Mouse (Mus musculus): Measurements from ENCODE around the gene Sirpb1b. TPM values are rescaled to one million over a fixed set of nuclear protein-coding genes. Genes with fewer than 3 reads are reported as not detected.
"Not testable (repeated sequence)": the region's sequence is repeated elsewhere in the genome, so short reads cannot be mapped to it uniquely, and the experiment has no call there.

Sirpb1b gene
- not detected in 2 replicates for polyA plus RNA-seq (2015; fragmentation: Nextera tagmentation; extraction: Ambion mirVana)

DNA sequence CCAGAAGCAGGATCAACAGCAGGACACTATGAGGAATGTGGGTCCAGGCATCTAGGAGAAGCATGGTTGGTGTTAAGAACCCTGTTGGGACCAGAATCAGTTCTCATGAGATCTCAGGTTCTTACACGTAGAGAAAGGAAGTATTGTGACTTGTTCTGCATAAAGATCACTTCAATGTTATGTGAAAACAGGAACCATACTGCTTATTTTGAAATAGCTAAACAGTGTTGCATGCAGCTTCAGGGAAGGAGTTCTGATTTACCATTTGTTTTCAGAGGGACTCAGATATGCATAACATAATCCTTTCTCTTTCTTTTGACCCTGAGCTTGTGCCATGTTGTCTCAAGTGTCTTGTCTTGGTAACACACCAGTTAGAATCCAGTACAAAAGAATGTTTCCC is at the start of gene Sirpb1b:
Sirpb1b (minus strand) TSS at position 179 of the 400 bp plus-strand sequence.
- not testable (repeated sequence) for H3K4me3 ChIP-seq (replicated peaks); H3K9ac ChIP-seq (replicated peaks); H3K9me3 ChIP-seq (replicated peaks); H3K36me3 ChIP-seq; H3K27me3 ChIP-seq (replicated peaks); H3K4me2 ChIP-seq; H3K4me1 ChIP-seq; ATAC-seq (ENCODE audit: low FRiP score); H3K27ac ChIP-seq (replicated peaks)
- 67% methylated on average over 1 of the region's 1 CpGs for WGBS

- not testable (repeated sequence) for H3K4me1 ChIP-seq; H3K27me3 ChIP-seq (replicated peaks); H3K4me2 ChIP-seq; H3K27ac ChIP-seq (replicated peaks); H3K9ac ChIP-seq (replicated peaks); H3K9me3 ChIP-seq (replicated peaks); H3K36me3 ChIP-seq; H3K4me3 ChIP-seq (replicated peaks); ATAC-seq (ENCODE audit: low FRiP score)
- WGBS: 89% methylated on average over 2 of the region's 2 CpGs
Observed at GRCm38 (mm10) chr3:15590377-15591117, 15.7 kb upstream of the Sirpb1b start.

- not testable (repeated sequence) for H3K27ac ChIP-seq (replicated peaks); H3K9ac ChIP-seq (replicated peaks); H3K4me2 ChIP-seq; H3K4me3 ChIP-seq (replicated peaks); H3K4me1 ChIP-seq; ATAC-seq (ENCODE audit: low FRiP score); H3K9me3 ChIP-seq (replicated peaks); H3K27me3 ChIP-seq (replicated peaks); H3K36me3 ChIP-seq
- WGBS: 86% methylated on average over 1 of the region's 1 CpGs
Observed at GRCm38 (mm10) chr3:15586665-15587064, 11.8 kb upstream of the Sirpb1b start.

GRCm38 (mm10) chr3:15583452-15583851 is 8.6 kb upstream of the Sirpb1b start:
- H3K9me3 ChIP-seq (replicated peaks): 0 out of 2 replicates have a peak, but pooled peaks cover 3% of the 10 kb centered on the region
- 94% methylated on average over 1 of the region's 1 CpGs for WGBS
- no peak; the same call in 1 of the 2 replicates for ATAC-seq (ENCODE audit: low FRiP score)
- no peaks in the 10 kb centered on the region for H3K36me3 ChIP-seq
- no peaks in the 10 kb centered on the region for H3K27me3 ChIP-seq (replicated peaks)
- no peak overlapping the region for H3K9ac ChIP-seq (replicated peaks)
- H3K4me1 ChIP-seq: no peaks in the 10 kb centered on the region
- no peak overlapping the region for H3K4me2 ChIP-seq
- no peak overlapping the region for H3K4me3 ChIP-seq (replicated peaks)
- H3K27ac ChIP-seq (replicated peaks): no peak overlapping the region

GRCm38 (mm10) chr3:15582948-15583347 is 8.1 kb upstream of the Sirpb1b start:
- not testable (repeated sequence) for H3K9me3 ChIP-seq (replicated peaks); H3K4me3 ChIP-seq (replicated peaks); H3K4me2 ChIP-seq; H3K9ac ChIP-seq (replicated peaks); H3K27me3 ChIP-seq (replicated peaks); H3K4me1 ChIP-seq; H3K36me3 ChIP-seq; ATAC-seq (ENCODE audit: low FRiP score); H3K27ac ChIP-seq (replicated peaks)
- 89% methylated on average over 3 of the region's 3 CpGs for WGBS

DNA sequence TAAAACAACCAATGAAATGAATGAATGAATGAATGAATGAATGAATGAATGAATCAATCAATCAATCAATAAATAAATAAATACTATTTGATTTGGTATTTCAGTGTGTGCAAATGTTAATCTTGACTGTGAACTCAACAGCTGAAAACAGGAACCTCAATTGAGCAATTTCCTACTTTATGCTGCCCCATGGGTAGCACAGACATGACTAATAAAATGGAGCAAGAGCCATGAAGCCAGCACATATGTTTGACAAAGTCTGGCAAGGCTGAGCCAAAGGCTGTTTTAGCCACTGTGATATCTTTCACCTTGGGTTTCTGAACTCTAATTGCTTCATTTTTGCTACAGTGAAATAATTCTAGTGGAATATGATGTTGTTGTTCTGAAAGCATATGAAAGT is 1.6 kb upstream of the Sirpb1b start:
- H3K27me3 ChIP-seq (replicated peaks); H3K9me3 ChIP-seq (replicated peaks); ATAC-seq (ENCODE audit: low FRiP score); H3K9ac ChIP-seq (replicated peaks); H3K36me3 ChIP-seq; H3K4me1 ChIP-seq; H3K27ac ChIP-seq (replicated peaks); H3K4me3 ChIP-seq (replicated peaks); H3K4me2 ChIP-seq: not testable (repeated sequence)

DNA sequence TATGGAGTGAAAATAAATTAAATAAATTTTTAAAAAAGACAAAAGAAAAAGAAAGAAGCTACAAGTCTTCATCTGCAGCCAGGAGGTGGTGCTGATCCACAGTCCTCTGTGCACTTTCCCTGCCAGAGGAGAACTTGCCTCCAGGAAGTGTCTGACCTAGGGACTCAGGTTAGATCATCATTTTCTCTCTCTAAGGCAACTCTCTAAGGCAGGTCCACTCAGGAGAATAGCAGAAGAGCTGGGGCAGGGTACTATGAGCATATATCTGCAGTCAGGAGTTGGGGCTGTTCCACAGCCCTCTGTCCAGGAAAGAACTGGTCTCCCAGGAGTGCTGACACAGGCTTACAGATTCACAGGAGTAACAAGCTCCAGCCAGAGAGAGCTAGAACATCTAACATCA is 46.3 kb downstream of the Sirpb1b start:
- ATAC-seq (ENCODE audit: low FRiP score): no peak; the same call in 1 of the 2 replicates
- Histone ChIP-seq H3K4me2 (no peak overlapping the region), H3K4me3 (replicated peaks) (no peak overlapping the region), H3K27ac (replicated peaks) (no peak overlapping the region), H3K27me3 (replicated peaks) (no peaks in the 10 kb centered on the region), H3K9ac (replicated peaks) (no peak overlapping the region), H3K9me3 (replicated peaks) (peaks cover 10% of the 10 kb centered on the region; the same call in 1 of the 2 replicates), H3K36me3 (no peaks in the 10 kb centered on the region), H3K4me1 (no peaks in the 10 kb centered on the region)

DNA sequence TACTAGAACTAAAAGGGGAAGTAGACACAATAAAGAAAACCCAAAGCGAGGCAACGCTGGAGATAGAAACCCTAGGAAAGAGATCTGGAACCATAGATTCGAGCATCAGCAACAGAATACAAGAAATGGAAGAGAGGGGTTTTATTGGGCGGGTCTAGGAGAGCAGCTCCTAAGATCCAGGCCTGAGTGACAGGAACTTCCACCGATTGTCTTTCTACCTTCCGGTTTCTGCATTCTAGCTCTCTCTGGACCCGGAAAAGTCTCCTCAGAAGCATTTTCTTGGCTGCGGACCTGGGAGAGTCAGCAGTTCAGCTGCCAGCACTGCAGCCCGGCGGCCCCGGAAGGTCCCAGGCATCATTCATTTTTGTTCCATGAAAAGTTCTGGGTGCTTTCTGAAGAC is 61.3 kb downstream of the Sirpb1b start:
- H3K27ac ChIP-seq (replicated peaks); H3K4me3 ChIP-seq (replicated peaks); H3K4me1 ChIP-seq; H3K9me3 ChIP-seq (replicated peaks); ATAC-seq (ENCODE audit: low FRiP score); H3K9ac ChIP-seq (replicated peaks); H3K27me3 ChIP-seq (replicated peaks); H3K36me3 ChIP-seq; H3K4me2 ChIP-seq: not testable (repeated sequence)
- 91% methylated on average over 10 of the region's 11 CpGs for WGBS

DNA sequence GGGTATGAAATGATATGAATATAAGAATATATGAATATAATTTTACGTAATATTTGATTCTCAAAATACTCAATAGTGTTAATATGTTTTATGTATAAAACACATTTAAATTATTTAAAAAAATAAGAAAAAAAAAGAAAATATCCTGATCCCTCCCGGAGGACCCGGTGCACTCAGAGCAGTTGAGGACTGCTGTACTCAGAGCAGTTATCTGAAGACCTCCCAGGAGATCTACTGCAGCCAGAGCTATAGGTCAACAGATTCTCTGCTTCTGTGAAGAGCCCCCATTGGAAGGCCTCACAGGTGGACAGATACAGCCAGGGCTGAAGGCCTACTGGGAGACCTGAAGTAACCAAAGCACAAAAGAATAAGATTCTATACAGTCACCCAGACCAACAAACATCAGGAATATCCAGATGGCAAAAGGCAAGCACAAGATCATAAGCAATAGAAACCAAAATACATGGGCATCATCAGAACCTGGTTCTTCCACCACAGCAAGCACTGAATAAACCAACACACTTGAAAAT is 67.0 kb downstream of the Sirpb1b start:
- not testable (repeated sequence) for H3K9ac ChIP-seq (replicated peaks); H3K4me3 ChIP-seq (replicated peaks); H3K27ac ChIP-seq (replicated peaks); ATAC-seq (ENCODE audit: low FRiP score); H3K4me2 ChIP-seq; H3K4me1 ChIP-seq; H3K36me3 ChIP-seq; H3K9me3 ChIP-seq (replicated peaks); H3K27me3 ChIP-seq (replicated peaks)
- 80% methylated on average over 3 of the region's 3 CpGs for WGBS

DNA sequence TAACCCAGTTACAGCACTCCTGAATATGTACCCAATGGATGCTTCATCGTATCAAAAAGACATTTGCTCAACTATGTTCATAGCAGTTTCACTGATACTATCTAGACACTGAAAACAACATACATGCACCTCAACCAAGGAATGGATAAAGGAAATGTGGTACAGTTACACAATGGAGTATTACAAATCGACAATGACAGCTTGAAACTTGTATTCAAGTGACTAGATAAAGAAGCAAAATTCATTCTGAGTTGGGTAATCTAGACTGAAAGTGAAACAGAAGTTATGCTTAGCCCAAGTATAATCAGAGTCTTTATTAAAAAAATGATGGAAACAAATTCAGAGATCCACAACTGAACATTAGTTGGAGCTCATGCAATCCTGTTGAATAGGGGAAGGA is 100.0 kb downstream of the Sirpb1b start:
- WGBS: 74% methylated on average over 2 of the region's 2 CpGs
- H3K36me3 ChIP-seq; ATAC-seq (ENCODE audit: low FRiP score): not testable (repeated sequence)

GRCm38 (mm10) chr3:15470158-15470557 is 104.7 kb downstream of the Sirpb1b start:
- H3K4me1 ChIP-seq; H3K9me3 ChIP-seq (replicated peaks); ATAC-seq (ENCODE audit: low FRiP score); H3K4me2 ChIP-seq; H3K4me3 ChIP-seq (replicated peaks); H3K27ac ChIP-seq (replicated peaks); H3K36me3 ChIP-seq; H3K27me3 ChIP-seq (replicated peaks); H3K9ac ChIP-seq (replicated peaks): not testable (repeated sequence)
- WGBS: 91% methylated on average over 1 of the region's 3 CpGs

More for the DNA sequence above, 100.0 kb downstream of the Sirpb1b start:
- not testable (repeated sequence) for H3K4me3 ChIP-seq (replicated peaks); H3K27ac ChIP-seq (replicated peaks); H3K9me3 ChIP-seq (replicated peaks); H3K27me3 ChIP-seq (replicated peaks); H3K4me1 ChIP-seq; H3K4me2 ChIP-seq; H3K9ac ChIP-seq (replicated peaks)

All from neural tube, embryonic 15.5 days (tissue).